Mouse (Mus musculus): ENCODE data around the gene Rbm18.

- TF ChIP-seq CTCF (IDR thresholded peaks at IDR 0.05; ENCODE audit: low read depth, low read length) = no peak
- no peak; the same call in 1 of the 2 replicates for TF ChIP-seq POLR2A (IDR thresholded peaks at IDR 0.05; ENCODE audit: extremely low read depth, insufficient read depth, low read length)
Measured at GRCm38 (mm10) chr2:36090853-36091741, 45.5 kb downstream of the Rbm18 start.

Measured in liver, adult 2 months (tissue).